Mouse (Mus musculus): ENCODE data around the gene Prps1.

- TF ChIP-seq CTCF (IDR thresholded peaks at IDR 0.05; ENCODE audit: control insufficient read depth, insufficient read depth, low read length) (no peak), POLR2A (IDR thresholded peaks at IDR 0.05; ENCODE audit: borderline replicate concordance, control insufficient read depth, low read depth, low read length) (no peak)
These were observed 51.0 kb downstream of the Prps1 start for GRCm38 (mm10) chrX:140507377-140507776.

Measured in bone marrow, adult 2 months (tissue).